Mouse (Mus musculus) left cerebral cortex, postnatal 36 days (tissue): ENCODE results near the gene Gm21800. TPM values are rescaled to one million over a fixed set of nuclear protein-coding genes. Genes with fewer than 3 reads are reported as not detected.
"Not testable (repeated sequence)": the region's sequence is repeated elsewhere in the genome, so short reads cannot be mapped to it uniquely, and the experiment has no call there.

Experiments used
- DNase-seq, 2 experiments: peaks; one replicate each; pipeline ENCODE4 v3.0.0; 2021 to 2022; ENCODE audit warnings: low spot score in 2 of 2, mixed read lengths in 1 of 2
- intact Hi-C: fragments of 180-260 bp; cut with DNase I; formaldehyde crosslinking; loops from one replicate; pipeline ENCODE4 v1.15.1; 2025
- total RNA-seq, 2 experiments: library from RNA; stranded (reverse); gene quantifications; 2 replicates each; pipeline ENCODE4 v1.2.3; 2021

Gene Gm21800
- total RNA-seq, result not detected

DNA sequence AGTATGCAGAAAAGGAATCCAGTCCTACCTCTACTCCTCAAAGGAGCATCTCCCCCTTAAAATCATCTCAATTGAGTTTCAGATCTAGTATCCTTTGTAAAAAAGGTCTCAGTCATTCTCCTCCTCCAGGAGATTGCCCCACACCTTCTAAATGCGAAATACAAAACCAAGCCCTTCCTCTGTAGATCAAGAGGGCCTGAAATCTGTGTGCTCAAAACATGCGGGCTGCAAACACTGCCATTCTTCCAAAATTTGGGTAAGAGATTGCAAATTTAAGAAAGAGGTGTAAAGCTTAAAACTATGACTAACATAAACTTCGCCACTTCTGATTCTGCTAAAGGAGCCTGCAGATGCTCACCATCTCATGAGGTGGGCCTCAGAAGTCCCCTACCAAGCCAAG lies at the start of gene Gm21800:
TSS of gene Gm21800 (plus strand) at position 301 of the 400 bp plus-strand sequence.
- DNase-seq, result not testable (repeated sequence)

More for the DNA sequence above, at the start of gene Gm21800:
- intact Hi-C loops, result not testable (repeated sequence)
